Mouse (Mus musculus) hindbrain, postnatal 0 days (tissue): ENCODE data around the gene Hspa5. TPM values are rescaled to one million over a fixed set of nuclear protein-coding genes. Genes with fewer than 3 reads are reported as not detected.
"Not testable (repeated sequence)": the region's sequence is repeated elsewhere in the genome, so short reads cannot be mapped to it uniquely, and the experiment has no call there.

ENCODE experiments used
- ATAC-seq: fragments of 200-750 bp; cut with Nextera tagmentation; 2 replicates; pipeline ENCODE4 v1.8.0; 2017; ENCODE audit warnings: mild to moderate bottlenecking, moderate TSS enrichment, moderate library complexity
- DNase-seq: peaks from one replicate; pipeline ENCODE4 v3.0.0-alpha.2; 2015; ENCODE audit warnings: low spot score
- H3K27ac ChIP-seq: fragments of 300-500 bp; sonication (generic); 2 replicates; pipeline ENCODE4 v1.5.1; 2014; ENCODE audit warnings: mild to moderate bottlenecking
- H3K27me3 ChIP-seq: fragments of 300-500 bp; sonication (generic); 2 replicates; pipeline ENCODE4 v1.6.1; 2014; ENCODE audit warnings: low read length, mixed read lengths; ENCODE audit not compliant: insufficient read depth
- H3K36me3 ChIP-seq: fragments of 300-500 bp; sonication (generic); 2 replicates; pipeline ENCODE4 v1.6.1; 2014; ENCODE audit warnings: low read length, mixed read lengths; ENCODE audit not compliant: insufficient read depth
- H3K4me1 ChIP-seq: fragments of 300-500 bp; sonication (generic); 2 replicates; pipeline ENCODE4 v1.6.1; 2014; ENCODE audit warnings: antibody characterized with exemption, low read length, mixed read lengths; ENCODE audit not compliant: insufficient read depth
- H3K4me2 ChIP-seq: fragments of 300-500 bp; sonication (generic); 2 replicates; pipeline ENCODE4 v1.6.1; 2014; ENCODE audit warnings: low read depth, mild to moderate bottlenecking, low read length, moderate library complexity, mixed read lengths
- H3K4me3 ChIP-seq: fragments of 300-500 bp; sonication (generic); 2 replicates; pipeline ENCODE4 v1.5.1; 2014; ENCODE audit warnings: low read length
- H3K9ac ChIP-seq: fragments of 300-500 bp; sonication (generic); replicated peaks from 2 replicates; pipeline ENCODE4 v1.6.1; 2014; ENCODE audit warnings: mild to moderate bottlenecking, low read length, moderate library complexity, mixed read lengths
- H3K9me3 ChIP-seq: fragments of 300-500 bp; sonication (generic); 2 replicates; pipeline ENCODE4 v1.6.1; 2016; ENCODE audit warnings: low read length, mixed read lengths
- CTCF ChIP-seq: IDR thresholded peaks from 2 replicates; pipeline ENCODE4 v1.5.1; 2016; ENCODE audit warnings: antibody characterized with exemption, control low read depth, low read depth
- WGBS: fragments of 180-500 bp; shearing (Covaris S2); extraction: QIAGEN DNeasy Blood & Tissue Kit; methylation state at CpG from one replicate; pipeline ENCODE4 v1.1.7; 2014; 5-methylcytosine and 5-hydroxymethylcytosine counted together
- polyA plus RNA-seq: library from polyadenylated mRNA; unstranded; fragments of >200 nt; fragmentation: Nextera tagmentation; extraction: Ambion mirVana; gene quantifications from 2 replicates; pipeline ENCODE4 v1.2.1, GENCODE M21; 2015
- total RNA-seq: library from RNA; depleted of rRNA; stranded (reverse); fragments of >200 nt; gene quantifications from 2 replicates; pipeline ENCODE4 v1.2.3, GENCODE M21; 2014

Gene Hspa5
- total and polyA plus RNA-seq, 2 experiments from 2014 or later = 148 to 321 TPM

DNA sequence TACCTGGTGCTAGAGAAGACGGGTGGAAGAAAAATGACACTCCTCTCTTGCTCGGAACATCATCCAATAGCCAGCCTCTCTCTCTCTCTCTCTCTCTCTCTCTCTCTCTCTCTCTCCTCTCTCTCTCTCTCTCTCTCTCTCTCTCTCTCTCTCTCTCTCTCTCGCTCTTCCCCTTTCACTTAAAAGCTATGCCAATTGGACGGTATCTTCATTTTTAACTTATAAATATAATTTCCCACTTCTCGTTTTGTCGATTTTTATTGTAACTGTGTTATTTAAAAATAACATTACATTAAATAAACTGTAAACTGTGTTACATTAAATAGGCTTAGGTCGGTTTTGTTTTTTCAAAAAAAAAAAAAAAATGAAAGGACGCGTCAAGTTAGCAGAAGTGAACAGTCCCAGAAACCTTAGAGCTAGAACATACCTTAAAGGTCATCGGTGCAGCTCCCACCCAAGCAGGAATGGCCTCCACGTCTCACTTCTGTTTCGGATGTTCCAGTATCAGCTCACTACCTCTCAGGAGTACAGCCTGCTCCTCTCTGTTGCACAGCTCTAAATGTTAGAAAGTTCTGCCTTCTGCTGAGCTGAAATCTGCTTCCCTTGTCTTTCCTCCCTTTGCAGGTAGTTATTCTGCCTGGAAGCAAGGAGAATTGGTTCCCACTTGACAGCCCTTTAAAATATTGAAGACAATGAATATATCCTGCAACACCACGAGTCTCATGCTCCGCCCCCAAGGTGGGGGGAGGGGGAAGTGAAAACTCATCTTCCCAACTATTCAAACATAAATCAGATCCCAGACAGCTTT is 17.0 kb upstream of the Hspa5 start, which contains the start of gene Gapvd1:
Gene Gapvd1, minus strand, starts transcription at position 682 of the 808 bp plus-strand sequence.
- WGBS = 1% methylated on average over 14 of the region's 14 CpGs
- DNase-seq (peak; percentile 41), ATAC-seq (no peak; the same call in 1 of the 2 replicates)
- H3K4me2 ChIP-seq = peak within 1 kb of the TSS; percentile 65
- H3K9me3 ChIP-seq = no peaks in the 10 kb centered on the region
- H3K4me1 ChIP-seq = no peaks in the 10 kb centered on the region
- H3K27me3 ChIP-seq = no peaks in the 10 kb centered on the region
- no peaks in the 10 kb centered on the region for H3K36me3 ChIP-seq
- peak within 1 kb of the TSS; percentile 89 for H3K27ac ChIP-seq
- peak within 1 kb of the TSS; percentile 92 for H3K4me3 ChIP-seq
- TF ChIP-seq CTCF = no peak
- H3K9ac ChIP-seq = peak within 1 kb of the TSS; percentile 98

DNA sequence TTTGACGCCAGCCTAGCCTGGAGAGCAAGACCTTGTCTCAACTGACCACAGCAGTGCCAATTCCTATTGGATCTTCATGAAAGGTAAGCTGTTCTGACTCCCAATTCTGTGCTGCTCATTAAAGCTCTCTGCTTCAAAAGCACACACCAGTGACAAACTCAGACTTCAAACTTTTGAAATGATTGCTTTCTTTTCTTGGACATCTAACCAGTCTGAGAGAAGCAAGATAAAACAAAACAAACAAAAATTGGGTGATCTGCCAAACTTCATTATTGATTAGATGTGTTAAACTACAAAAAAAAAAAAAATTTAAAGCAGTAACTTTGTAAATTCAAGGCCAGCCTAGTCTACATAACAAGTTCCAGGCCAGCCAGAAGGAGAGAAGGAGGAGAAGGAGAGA is 14.4 kb upstream of the Hspa5 start:
- no peak overlapping the region for H3K9ac ChIP-seq
- no peak overlapping the region for H3K4me3 ChIP-seq

GRCm38 (mm10) chr2:34761272-34761671 is 10.5 kb upstream of the Hspa5 start:
- not testable (repeated sequence) for DNase-seq, H3K27me3 ChIP-seq, H3K4me3 ChIP-seq, H3K9ac ChIP-seq, H3K9me3 ChIP-seq, H3K4me1 ChIP-seq, H3K36me3 ChIP-seq, H3K4me2 ChIP-seq, ATAC-seq, H3K27ac ChIP-seq
- WGBS = 91% methylated on average over 5 of the region's 5 CpGs

More for the DNA sequence above, 14.4 kb upstream of the Hspa5 start:
- H3K27ac ChIP-seq = no peak overlapping the region
- 69% methylated on average over 1 of the region's 1 CpGs for WGBS
- no peak for TF ChIP-seq CTCF
- no peaks in the 10 kb centered on the region for H3K9me3 ChIP-seq
- H3K36me3 ChIP-seq = no peaks in the 10 kb centered on the region
- H3K27me3 ChIP-seq = no peaks in the 10 kb centered on the region
- H3K4me1 ChIP-seq = no peaks in the 10 kb centered on the region
- H3K4me2 ChIP-seq = no peak overlapping the region
- no peak for DNase-seq
- no peak for ATAC-seq

DNA sequence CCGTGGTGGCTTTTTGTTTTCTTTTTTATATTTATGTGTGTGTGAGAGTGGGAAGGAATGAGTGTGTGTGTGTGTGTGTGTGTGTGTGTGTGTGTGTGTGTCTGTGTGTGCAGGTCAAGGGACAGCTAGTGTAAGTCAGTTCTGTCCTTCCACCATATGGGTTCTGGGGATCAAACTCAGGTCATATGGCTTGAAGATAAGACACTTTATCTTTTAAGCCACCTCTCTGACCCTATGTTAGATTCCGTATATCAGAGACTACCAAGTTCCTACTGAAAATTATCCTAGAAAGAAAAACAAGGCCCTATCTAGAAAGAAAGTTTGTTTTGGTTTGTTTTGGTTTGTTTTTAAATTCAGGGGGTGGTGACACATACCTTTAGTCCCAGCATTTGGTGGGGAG is 9.6 kb upstream of the Hspa5 start:
- Histone ChIP-seq H3K4me3 (no peak overlapping the region), H3K9ac (no peak overlapping the region), H3K4me2 (no peak overlapping the region), H3K27me3 (no peaks in the 10 kb centered on the region), H3K27ac (no peak overlapping the region), H3K4me1 (no peaks in the 10 kb centered on the region), H3K9me3 (no peaks in the 10 kb centered on the region), H3K36me3 (no peaks in the 10 kb centered on the region)
- no peak for TF ChIP-seq CTCF
- DNase-seq = no peak
- ATAC-seq = no peak
- WGBS = 85% methylated on average over 2 of the region's 2 CpGs

DNA sequence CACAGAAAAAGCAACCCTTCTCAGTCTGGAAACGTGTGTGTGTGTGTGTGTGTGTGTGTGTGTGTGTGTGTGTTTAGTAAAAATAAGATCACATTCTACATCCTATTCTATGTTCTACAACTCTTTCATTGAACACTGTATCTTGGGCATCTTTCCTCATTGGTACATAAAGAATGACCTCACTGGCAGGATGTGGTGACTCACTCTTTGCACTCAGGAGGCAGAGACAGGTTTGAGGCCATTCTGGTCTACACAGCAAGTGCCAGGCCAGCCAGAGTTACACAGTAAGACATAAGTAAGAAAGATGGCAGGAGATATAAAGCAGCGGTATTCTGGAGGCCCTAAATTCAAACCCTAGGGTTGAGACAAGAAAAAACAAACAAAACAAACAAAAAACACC is 8.9 kb upstream of the Hspa5 start:
- ATAC-seq (no peak), DNase-seq (no peak)
- H3K27ac ChIP-seq = no peak overlapping the region
- no peak overlapping the region for H3K4me3 ChIP-seq
- no peaks in the 10 kb centered on the region for H3K36me3 ChIP-seq
- 67% methylated on average over 2 of the region's 2 CpGs for WGBS
- no peak overlapping the region for H3K9ac ChIP-seq
- no peak for TF ChIP-seq CTCF
- H3K27me3 ChIP-seq = no peaks in the 10 kb centered on the region
- H3K9me3 ChIP-seq = no peaks in the 10 kb centered on the region
- H3K4me1 ChIP-seq = no peaks in the 10 kb centered on the region
- no peak overlapping the region for H3K4me2 ChIP-seq

- ATAC-seq (no peak), DNase-seq (no peak)
- WGBS = 65% methylated on average over 12 of the region's 12 CpGs
- H3K36me3 ChIP-seq = no peaks in the 10 kb centered on the region
- no peaks in the 10 kb centered on the region for H3K27me3 ChIP-seq
- H3K4me3 ChIP-seq = no peak overlapping the region
- H3K27ac ChIP-seq = no peak overlapping the region
- no peak overlapping the region for H3K4me2 ChIP-seq
- H3K9me3 ChIP-seq = no peaks in the 10 kb centered on the region
- no peak for TF ChIP-seq CTCF
- H3K4me1 ChIP-seq = no peaks in the 10 kb centered on the region
- H3K9ac ChIP-seq = no peak overlapping the region
Measured at GRCm38 (mm10) chr2:34764801-34765200, 7.0 kb upstream of the Hspa5 start.

DNA sequence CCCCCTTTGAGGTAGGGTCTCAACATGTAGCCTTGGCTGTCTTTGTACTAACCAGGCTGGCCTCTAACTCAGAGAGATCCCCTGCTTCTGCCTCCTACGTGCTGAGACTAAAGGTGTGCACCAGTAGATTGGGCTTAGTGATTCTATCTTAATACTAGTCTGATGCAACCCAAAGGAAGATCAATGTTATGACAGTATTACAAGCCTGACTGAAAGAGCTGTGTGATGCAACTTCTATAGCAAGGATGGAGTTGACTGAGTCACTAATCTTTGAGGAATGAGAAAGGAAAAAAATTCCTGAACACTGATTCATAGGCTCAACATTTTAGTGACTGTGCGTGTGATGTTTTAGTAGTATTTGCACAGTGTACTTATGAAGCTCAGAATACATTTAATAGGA is 1.7 kb upstream of the Hspa5 start:
- no peak for DNase-seq
- Histone ChIP-seq H3K27me3 (no peaks in the 10 kb centered on the region), H3K27ac (no peak overlapping the region), H3K4me2 (no peak overlapping the region), H3K36me3 (peaks cover 16% of the 10 kb centered on the region; the same call in 1 of the 2 replicates), H3K9me3 (no peaks in the 10 kb centered on the region), H3K4me3 (no peak overlapping the region), H3K4me1 (peaks cover 19% of the 10 kb centered on the region), H3K9ac (no peak overlapping the region)
- TF ChIP-seq CTCF = no peak
- no peak for ATAC-seq
- 94% methylated on average over 2 of the region's 2 CpGs for WGBS
